ENCODE assay signal across 22 mouse cellular contexts in genomic region chr5:75847341-75847740, GRCm38 (mm10).
DNase-seq lines count a peak whose midpoint lies in the region; ATAC-seq and TF ChIP-seq lines count a peak whose summit lies in the region.
"Had no signal": no experiment of that assay in that cellular context is flagged by ENCODE, and none has a peak within 500 bp of the region (broad histone marks: within the 10 kb centered on the region; RNA-seq: fewer than 3 reads in every experiment).

No protein-coding gene starts in this region.

- no peak for TF ChIP-seq CTCF in testis, adult 2 months (IDR thresholded peaks at IDR 0.05; ENCODE audit: control insufficient read depth, insufficient read depth, insufficient replicate concordance, low read depth, low read length)

- no peak overlapping the region for H3K27ac ChIP-seq in heart, embryonic 10.5 days
- H3K27ac ChIP-seq in testis, adult 2 months (ENCODE audit: control insufficient read depth, insufficient read depth, low read depth, low read length): no peak overlapping the region
- no peak overlapping the region for H3K27ac ChIP-seq in kidney, embryonic 15.5 days
- H3K27ac ChIP-seq: embryonic facial prominence, embryonic 13.5 days; embryonic facial prominence, embryonic 15.5 days; forebrain, embryonic 10.5 days; forebrain, embryonic 12.5 days had no signal

- DNase-seq in heart, embryonic 10.5 days (ENCODE audit: low spot score): peak; percentile 73
- no peak for DNase-seq in heart, postnatal 10 days
- DNase-seq in testis, postnatal 14 days (ENCODE audit: low spot score): no peak
- DNase-seq: adrenal gland, adult 2 months; adrenal gland, postnatal 10 days; adrenal gland, postnatal 25 days; cerebellum, adult 11 months; cerebellum, adult 18-20 months; cerebellum, adult 8-10 months; cerebellum, adult 9-11 months; cerebellum, postnatal 14 days; cerebellum, postnatal 36 days; embryo, embryonic 11 days had no signal

- no peak for TF ChIP-seq POLR2A in testis, adult 2 months (IDR thresholded peaks at IDR 0.05; ENCODE audit: control insufficient read depth, low read depth, low read length)

- peaks cover 42% of the 10 kb centered on the region for H3K27me3 ChIP-seq in heart, embryonic 10.5 days (ENCODE audit: insufficient read depth, poor library complexity, severe bottlenecking)
- no peaks in the 10 kb centered on the region for H3K27me3 ChIP-seq in testis, adult 2 months (ENCODE audit: control insufficient read depth, insufficient read depth, low read length)
- no peaks in the 10 kb centered on the region for H3K27me3 ChIP-seq in kidney, embryonic 15.5 days
- H3K27me3 ChIP-seq: embryonic facial prominence, embryonic 13.5 days had no signal

- no peak overlapping the region for H3K4me2 ChIP-seq in kidney, embryonic 15.5 days
- H3K4me2 ChIP-seq: embryonic facial prominence, embryonic 13.5 days; embryonic facial prominence, embryonic 15.5 days; forebrain, embryonic 12.5 days had no signal

- H3K4me1 ChIP-seq in heart, embryonic 10.5 days: peaks cover 14% of the 10 kb centered on the region; the same call in 1 of the 2 replicates
- no peaks in the 10 kb centered on the region for H3K4me1 ChIP-seq in testis, adult 2 months (ENCODE audit: control insufficient read depth, insufficient read depth, low read length)
- H3K4me1 ChIP-seq in kidney, embryonic 15.5 days: no peaks in the 10 kb centered on the region
- H3K4me1 ChIP-seq: embryonic facial prominence, embryonic 13.5 days; embryonic facial prominence, embryonic 15.5 days had no signal

- WGBS in heart, embryonic 10.5 days: 27% methylated on average over 3 of the region's 3 CpGs
- WGBS in kidney, embryonic 15.5 days: 79% methylated on average over 3 of the region's 3 CpGs

- H3K36me3 ChIP-seq in heart, embryonic 10.5 days: no peaks in the 10 kb centered on the region
- H3K36me3 ChIP-seq in testis, adult 2 months (ENCODE audit: control insufficient read depth, insufficient read depth, low read length): no peaks in the 10 kb centered on the region
- no peaks in the 10 kb centered on the region for H3K36me3 ChIP-seq in kidney, embryonic 15.5 days
- H3K36me3 ChIP-seq: embryonic facial prominence, embryonic 13.5 days; embryonic facial prominence, embryonic 15.5 days; forebrain, embryonic 10.5 days; forebrain, embryonic 12.5 days had no signal

- intact Hi-C loops in heart, postnatal 10 days (cut with DNase I): no loop called here

- no peaks in the 10 kb centered on the region for H3K9me3 ChIP-seq in heart, embryonic 10.5 days
- H3K9me3 ChIP-seq in kidney, embryonic 15.5 days (replicated peaks): no peaks in the 10 kb centered on the region
- H3K9me3 ChIP-seq: embryonic facial prominence, embryonic 13.5 days; embryonic facial prominence, embryonic 15.5 days; forebrain, embryonic 10.5 days; forebrain, embryonic 12.5 days had no signal

- ATAC-seq in kidney, embryonic 15.5 days (replicated peaks; ENCODE audit: low FRiP score): no peak
- ATAC-seq: forebrain, embryonic 14.5 days; forebrain, embryonic 16.5 days had no signal

- H3K9ac ChIP-seq in kidney, embryonic 15.5 days: no peak overlapping the region
- H3K9ac ChIP-seq: embryonic facial prominence, embryonic 13.5 days; embryonic facial prominence, embryonic 15.5 days; forebrain, embryonic 12.5 days had no signal

- no peak overlapping the region for H3K4me3 ChIP-seq in heart, embryonic 10.5 days
- H3K4me3 ChIP-seq in testis, adult 2 months (ENCODE audit: control insufficient read depth, low read depth, low read length): peak overlapping the region; percentile 49
- H3K4me3 ChIP-seq in kidney, embryonic 15.5 days (replicated peaks): no peak overlapping the region
- H3K4me3 ChIP-seq: embryonic facial prominence, embryonic 13.5 days; embryonic facial prominence, embryonic 15.5 days; erythroblast, embryonic 14.5 days; forebrain, embryonic 10.5 days; forebrain, embryonic 12.5 days had no signal
